Mouse (Mus musculus) A20 (cell line): ENCODE results near the gene BC004004.
"Not testable (repeated sequence)": the region's sequence is repeated elsewhere in the genome, so short reads cannot be mapped to it uniquely, and the experiment has no call there.

Source experiments
- DNase-seq: peaks from one replicate; pipeline ENCODE4 v3.0.0-alpha.2; 2011; ENCODE audit warnings: low read depth, low spot score

BC004004 gene

DNA sequence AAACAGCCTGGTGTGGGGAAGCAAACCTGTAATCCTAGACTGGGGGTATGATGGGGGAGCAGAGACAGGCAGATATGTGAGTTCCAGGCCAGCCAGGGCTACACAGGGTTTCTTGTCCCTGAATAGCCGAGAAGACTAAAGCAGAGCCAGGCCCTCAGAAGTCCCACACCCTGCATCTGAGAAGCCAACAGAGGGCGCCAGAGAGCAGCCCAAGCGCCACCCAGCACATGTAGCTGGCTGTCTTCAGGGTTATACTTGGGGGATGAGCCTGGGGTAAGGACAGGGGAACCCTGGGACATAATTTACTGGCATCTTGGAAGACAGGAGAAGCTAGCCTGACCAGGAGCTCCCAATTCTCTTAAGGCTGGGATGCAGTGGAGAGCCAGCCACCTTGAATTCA, 9.1 kb upstream of the BC004004 start:
- peak; percentile 84 for DNase-seq

DNA sequence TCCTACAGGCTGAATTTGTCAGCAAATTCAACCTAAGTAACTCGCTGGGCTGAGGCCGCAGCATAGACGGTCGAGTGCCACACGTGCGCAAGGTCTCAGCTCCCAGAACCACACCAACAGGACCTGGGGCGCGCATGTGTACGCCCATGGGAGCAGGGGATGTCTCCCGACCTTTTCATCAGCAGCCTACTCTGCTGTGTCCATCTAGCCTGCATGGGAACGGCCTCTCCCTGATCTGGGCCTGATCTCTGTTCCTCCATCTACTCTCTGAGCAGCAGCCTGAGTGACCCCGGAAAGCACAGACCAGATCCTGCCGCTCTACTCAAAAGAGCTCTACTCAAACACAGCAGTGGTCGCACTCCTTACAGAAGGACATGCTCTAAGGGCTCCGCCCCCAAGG, 8.1 kb upstream of the BC004004 start:
- DNase-seq: no peak

DNA sequence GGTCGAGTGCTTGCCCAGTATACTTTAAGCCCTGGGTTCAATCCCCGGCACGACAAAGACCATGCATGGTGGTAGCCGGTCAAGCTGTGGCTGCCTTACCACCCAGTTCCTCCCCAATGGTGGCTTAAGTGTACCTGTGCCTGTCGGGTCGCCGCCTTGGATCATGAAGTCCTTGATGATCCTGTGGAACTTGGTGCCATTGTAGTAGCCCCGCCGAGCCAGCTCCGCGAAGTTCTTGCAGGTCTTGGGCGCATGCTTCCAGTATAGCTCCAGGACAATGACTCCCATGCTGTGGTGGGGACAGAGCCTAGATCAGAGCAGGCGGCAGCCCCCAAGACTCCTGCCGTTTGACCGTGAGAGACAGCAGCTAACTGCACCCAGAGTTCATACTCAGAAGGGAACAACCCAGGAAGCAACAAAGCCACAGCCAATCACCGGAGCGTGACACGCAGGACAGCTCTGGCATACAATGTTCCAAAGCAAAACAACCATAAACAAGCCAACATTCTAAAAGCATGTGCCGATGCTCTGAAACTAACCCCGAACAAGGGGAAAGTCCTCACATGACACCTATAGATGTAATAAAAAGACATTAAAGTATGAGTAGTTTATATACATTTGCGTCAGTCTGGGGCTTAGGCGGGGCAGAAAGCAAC, 6.9 kb upstream of the BC004004 start:
- peak; percentile 58 for DNase-seq

DNA sequence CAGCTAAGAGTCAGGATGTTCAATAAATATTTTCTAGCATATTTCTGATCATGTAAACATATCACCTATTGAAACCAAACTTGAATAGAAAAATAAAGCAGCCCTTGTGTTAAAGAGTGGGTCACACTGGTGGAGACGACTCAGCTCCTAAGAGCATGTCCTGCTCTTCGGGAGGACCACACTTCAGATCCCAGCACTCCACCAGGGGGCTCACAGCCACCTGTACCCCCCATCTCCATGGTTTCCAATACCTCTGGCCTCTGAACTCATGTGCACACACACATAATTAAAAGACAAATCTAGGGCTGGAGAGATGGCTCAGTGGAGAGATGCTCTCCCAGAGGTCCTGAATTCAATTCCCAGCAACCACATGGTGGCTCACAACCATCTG, 6.3 kb upstream of the BC004004 start:
- peak; percentile 74 for DNase-seq

DNA sequence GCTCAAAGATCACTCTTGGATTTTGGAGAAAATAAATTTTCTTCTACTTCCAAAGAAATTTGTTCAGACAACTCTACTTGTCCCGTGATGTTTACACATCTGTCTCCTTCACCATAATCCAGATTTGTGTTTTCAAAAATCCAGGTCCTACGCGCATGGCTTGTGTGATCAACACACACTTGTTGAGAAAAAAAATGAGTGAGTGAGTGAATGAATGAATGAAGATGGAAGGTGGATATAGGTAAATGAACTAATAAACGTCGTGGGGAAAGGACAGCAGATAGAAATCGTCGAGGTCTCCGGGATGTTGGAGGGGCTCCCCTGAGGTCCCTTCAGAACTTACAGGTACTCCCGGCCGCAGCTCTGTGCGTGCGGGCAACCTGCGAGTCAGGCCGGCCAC, 5.2 kb upstream of the BC004004 start:
- DNase-seq: no peak

DNA sequence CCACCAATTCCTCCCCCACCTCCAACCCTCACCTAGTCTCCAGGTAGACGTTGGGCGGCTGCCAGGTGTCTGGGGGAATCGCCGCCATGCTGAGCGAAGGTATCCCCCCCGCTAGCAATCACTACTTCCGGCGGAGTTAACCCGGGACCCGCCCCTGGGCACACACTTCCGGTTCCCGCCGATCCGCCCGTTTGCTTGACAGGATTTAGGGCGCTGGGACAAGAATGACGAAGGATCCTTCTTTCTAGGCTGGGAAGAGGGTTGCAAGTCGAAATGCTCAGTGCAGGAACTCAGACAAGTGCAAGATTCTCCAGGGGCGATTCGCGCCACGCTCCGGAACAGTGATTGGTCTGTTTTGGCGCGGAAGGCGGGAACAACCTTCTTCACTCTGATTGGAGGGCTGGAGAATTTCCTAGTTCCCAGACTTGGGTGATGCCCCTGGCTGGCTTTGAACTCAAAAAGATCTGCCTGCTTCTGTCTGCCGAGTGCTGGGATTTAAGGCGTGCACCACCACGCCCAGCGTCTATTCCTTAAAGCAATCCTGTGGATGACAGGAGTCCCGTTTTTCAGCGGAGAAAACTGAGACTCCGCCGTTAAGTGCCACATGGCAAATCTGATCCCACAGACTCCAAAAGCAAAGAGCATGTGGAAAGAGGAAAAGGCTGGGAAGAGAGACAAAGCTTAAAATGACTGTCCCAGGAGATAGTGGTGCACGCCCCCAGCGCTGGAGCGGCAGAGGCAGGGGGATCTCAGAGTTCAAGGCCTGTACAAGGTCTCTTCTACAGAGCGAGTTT, 4.6 kb upstream of the BC004004 start, which contains the start of gene Ppil1:
Ppil1 (minus strand) TSS at position 347 of the 794 bp plus-strand sequence.
- peak; percentile 94 for DNase-seq

DNA sequence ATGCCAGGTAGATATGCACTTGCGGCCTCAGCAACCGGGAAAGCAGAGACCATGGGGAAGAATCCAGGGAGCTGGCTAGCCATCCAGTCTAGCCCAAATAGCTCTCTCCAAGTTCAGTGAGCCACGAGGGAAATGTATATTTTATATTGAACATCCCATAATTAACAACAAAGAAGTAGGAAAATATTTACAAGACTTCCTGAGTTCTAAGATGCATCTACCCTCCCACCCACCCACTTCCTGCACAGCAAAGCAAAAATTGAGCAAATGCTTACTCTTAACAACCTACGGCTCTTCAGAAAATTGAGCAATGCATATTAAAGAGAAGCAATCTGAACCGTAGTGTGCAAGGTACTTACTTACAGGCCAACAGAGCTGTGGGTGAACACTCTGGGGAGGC, 3.8 kb upstream of the BC004004 start:
- DNase-seq: peak; percentile 66

DNA sequence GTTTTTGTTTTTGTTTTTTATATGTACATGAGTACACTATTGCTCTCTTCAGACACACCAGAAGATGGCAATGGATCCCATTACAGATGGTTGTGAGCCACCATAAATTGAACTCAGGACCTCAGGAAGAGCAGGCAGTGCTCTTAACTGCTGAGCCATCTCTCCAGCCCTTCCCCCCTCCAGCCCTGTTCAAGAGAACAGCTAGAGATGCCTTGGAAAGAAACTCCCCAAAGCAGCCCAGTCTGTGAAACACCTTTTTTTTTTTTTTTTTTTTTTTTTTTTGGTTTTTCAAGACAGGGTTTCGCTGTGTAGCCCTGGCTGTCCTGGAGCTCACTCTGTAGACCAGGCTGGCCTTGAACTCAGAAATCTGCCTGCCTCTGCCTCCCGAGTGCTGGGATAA, 1.5 kb upstream of the BC004004 start:
- DNase-seq: not testable (repeated sequence)

DNA sequence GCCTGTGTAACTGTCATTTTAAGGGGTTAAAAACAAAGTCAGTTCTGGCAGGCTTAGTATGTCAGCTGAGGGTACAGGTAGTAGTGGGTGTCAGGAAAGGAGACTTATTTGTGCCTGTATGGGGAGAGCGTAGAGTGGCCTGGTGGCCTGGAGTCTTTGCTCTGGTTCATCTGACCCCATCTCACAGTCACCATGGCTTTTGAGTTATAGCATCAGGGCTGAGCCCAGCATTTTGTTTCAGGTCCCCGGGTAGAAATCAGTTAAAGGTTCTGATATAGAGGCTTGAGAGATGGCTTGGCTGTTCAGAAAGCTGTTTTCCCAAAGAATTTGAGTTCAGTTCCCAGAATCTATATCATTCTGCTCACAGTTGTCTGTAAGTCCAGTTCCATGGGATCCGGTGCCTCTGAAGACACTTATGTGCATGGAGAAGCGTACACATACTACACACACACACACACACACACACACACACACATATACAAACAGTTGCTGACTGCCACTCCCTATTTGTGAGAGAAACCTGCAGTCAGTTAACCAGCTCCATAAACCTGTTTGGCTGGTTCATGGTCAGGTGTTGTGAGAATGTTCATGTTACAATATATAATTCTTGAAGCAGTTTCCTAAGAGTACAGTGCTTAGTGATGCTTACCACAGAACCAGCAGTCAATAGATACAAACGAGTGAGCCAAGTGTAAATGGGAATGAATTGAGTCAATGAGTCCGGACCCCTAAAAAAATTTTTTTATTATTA, 482 bp upstream of the BC004004 start:
- DNase-seq: no peak

DNA sequence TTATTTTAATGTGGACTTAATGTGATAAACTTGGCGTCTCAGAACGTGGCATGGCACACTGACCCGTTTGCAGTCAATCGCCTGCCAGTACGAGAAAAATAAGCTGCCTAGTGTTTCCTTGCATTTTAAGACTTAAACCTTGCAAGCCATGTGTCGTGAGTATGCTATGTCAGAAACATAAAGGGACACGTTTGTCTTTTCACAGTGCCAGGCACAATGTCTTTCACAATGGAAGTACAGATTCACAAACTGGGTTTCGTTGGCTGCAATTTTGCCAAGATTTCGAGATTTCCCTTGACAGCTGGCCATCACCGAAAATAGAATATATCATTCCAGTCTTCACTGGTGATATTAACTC, 740 bp downstream of the BC004004 start:
- no peak for DNase-seq

DNA sequence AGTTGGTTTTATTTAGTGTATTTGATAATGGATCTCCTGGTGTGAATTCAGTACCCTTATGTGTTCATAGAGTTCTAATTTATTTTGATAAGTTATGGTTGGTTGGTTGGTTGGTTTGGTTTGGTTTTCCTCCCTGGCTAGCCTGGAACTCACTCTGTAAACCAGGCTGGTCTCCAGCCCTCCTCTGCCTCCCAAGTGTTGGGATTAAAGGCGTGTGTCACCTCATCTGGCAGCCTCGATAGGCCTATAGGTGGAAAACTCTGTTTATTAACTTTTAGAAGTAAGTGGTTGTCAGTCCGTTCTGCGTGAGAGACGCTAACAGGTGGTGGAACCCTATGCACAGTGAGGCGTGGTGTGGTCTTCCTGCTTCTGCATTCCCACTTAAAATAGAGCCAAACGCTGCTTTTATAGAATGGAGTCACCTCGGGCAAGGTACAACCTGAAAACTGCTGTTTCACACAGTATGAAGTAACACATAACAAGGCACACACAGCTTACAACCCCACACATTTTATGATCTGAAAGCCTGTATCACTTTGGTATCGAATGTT, 1.6 kb downstream of the BC004004 start:
- DNase-seq: peak; percentile 82

DNA sequence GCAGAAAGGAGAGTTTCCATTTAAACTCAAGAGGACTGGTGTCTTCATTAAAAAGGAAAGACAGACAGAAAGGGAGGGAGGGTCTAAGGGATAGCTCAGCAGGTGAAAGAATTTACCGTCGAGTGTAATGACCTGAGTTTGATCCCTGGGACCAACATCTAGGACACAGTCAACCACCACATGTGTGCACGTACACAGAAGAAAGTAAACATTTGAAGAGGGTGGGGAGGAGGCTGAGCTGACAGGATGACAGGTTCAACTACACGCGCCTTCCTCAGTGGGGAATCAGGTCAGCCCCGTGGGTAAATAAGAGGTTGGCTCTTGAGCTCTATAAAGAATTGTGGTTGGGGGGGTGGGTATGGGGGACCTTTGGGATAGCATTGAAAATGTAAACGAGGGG, 4.6 kb downstream of the BC004004 start:
- DNase-seq: no peak

DNA sequence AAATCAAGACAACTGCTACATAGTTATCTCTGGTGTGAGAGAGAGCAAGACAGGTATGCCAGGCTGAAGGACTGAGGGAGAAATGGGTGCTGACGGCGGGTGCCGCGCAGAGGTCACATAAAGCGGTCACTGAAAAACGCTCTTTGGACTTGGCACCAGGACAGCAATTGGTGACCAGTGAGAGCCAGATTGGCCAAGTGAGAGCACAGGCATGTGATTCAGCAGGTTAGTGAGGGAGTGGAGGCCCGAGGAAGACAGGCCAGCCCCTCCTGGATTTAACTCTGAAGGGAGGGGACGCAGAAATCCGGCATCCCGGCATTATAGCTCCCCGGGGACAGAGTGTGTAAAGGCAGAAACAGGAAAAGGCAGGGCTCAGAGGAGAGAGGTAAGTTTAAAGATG, 5.3 kb downstream of the BC004004 start:
- DNase-seq: no peak

DNA sequence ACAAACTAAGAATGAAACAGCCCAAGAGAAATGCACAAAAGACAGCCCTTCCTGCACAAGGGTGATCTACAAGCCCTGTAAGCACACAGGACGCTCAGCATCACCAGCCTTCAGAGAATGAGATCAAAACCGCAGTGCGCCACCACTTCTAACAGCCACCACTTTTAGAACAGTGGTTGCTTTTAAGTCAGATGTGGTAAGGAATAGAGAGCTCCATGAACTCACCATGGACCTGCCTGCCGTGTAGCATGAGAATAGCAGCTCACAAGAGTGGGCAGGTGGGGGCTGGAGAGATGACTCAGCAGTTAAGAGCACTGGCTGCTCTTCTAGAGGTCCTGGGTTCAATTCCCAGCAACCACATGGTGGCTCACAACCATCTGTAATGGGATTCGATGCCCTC, 11.8 kb downstream of the BC004004 start:
- DNase-seq: no peak

DNA sequence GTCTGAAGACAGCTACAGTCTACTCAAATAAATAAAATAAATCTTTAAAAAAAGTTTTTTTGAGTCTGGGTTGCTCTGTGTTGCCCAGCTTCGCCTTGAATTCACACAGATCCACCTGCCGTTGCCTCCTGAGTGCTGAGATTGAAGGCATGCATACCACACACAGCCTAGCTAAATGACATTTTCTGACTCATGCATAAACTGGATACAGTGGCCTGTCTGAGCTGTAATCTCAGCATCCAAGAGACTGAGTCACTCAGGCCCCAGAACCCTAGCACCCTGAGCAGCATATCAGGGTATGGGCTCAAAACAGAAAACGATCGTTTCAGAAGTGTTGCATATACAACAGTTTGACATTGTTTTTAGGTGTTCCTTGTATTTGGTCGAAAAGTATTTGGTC, 13.0 kb downstream of the BC004004 start:
- no peak for DNase-seq

DNA sequence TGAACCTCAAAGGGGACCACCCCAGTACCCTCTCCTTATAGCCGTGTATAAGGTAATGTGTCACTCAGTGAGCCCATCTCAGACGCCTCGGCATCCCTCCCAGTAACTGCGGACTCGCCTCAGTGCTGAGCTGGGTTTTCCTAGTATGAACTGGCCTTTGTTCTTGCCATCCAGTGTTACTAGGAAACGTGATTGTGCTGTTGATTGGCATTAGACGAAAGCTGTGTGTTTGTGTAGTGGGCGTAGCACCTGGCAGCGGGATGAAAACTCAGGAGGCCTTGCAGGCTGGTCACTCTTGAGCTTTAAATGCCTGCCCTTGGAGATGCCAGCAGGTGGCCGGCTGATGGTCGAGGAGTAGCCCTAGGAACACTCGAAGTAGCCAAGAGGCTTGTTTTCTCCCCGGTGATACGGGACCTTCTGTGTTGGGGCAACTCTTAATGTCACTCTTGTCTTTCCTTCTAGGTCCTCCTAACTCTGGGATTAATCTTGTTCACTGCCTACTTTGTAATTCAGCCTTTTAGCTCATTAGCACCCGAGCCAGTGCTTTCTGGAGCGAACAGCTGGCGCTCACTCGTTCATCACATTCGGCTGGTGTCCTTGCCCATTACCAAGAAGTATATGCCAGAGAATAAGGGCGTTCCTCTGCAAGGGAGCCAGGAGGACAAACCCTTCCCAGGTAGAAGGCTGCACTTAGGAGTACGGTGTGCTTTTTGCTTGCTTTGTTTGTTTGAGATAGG, 13.8 kb downstream of the BC004004 start:
- no peak for DNase-seq

DNA sequence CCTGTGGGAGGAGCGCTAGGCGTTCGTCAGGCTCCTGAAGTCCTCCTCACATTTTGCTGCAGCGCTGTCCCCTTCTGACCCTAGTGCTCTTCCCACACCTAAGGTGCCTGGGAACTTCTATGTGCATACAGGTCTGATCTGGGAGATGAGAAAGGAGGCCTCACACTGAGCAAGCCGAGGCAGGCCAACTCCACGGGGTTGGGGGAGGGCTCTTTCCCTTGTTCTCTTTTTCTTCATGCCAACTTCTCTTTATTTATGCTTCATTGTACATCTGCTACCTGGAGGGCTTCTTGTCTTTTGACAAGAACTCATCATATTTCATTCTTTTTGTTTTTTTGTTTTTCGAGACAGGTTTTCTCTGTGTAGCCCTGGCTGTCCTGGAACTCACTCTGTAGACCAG, 23.2 kb downstream of the BC004004 start:
- peak; percentile 39 for DNase-seq

DNA sequence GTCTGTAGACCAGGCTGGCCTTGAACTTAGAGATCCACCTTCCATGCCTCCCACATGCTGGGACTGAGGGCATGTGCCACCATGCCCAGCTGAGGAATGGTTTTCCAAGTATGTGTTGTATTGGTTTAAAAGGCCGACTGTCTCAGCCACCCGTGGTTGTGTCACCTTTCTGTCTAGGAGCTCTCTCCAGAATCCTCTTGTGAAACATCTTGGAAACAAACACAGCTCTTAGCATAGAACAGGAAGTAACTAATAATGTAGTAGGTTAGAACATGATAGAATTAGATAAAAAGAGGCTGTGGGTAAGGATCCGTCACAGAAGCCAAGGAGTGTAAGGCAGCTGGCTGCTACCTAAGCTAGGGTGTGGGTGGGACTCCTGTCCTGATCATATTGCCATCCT, 24.4 kb downstream of the BC004004 start:
- no peak for DNase-seq

DNA sequence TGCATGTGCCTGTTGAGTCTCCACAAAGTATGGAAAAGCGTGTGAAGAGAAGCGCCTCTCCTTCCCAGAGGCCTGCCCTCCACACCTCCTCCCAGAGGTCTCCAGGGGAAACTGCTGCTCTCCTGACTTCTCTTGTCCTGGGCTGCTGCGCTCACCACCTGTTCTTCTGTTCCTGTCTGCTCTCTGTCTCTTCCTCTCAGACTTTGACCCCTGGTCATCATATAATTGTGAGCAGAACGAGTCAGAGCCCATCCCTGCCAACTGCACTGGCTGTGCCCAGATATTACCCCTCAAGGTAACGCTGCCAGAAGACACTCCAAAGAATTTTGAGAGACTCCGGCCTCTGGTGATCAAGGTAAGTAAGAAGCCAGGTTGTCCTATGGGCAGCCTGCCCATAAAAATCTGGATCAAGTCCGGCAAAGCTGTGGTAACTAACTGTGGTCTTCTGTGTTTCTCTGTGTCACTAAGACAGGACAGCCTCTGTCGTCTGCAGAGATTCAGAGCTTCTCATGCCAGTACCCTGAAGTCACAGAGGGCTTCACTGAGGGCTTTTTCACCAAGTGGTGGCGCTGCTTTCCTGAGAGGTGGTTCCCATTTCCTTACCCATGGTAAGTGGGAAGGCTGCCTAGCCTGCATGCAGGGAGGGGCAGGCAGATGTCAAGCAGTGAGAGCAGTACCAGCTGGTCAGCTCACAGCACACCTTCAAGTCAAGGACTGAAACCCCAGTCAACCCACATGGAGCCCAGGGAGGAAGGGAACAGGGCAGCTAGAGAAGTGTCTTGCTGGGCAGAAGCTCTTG, 25.4 kb downstream of the BC004004 start:
- no peak for DNase-seq

DNA sequence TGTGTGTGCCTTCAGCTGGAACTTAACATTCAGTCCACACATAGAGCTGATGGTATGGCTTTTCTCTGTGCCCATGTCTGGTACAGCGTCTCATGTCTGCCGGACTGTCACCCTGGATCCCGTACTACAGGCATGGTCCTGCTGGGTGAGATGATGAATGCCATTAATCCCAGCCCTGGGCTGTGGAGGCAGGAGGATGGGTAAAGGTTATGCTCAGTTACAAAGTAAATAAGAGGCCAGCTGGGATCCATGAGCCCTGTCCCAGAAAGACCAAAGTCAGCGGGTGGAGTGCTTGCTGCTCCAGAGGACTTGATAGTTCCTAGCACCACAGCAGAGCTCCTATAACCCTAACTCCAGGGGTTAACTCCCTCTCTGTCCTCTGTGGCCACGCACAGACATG, 27.2 kb downstream of the BC004004 start:
- DNase-seq: no peak

DNA sequence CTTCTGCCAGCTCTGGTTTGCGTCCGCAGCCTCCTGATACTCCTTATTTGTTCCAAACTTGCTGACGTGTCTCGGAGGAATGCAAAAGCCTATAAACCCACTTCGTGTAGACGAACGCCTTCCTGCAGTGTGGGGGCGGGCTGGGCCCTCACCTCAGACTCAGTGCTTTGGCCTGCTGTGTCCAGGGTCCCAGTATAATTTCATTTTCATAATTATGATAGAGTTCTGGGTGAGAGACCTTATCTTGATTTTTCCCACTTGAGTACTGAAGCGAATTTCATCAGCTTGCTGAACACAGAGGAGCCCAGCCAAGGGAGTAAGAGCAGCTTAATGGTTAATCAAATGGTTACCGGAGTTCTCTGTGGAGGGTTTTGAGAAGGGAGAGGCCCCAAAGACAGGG, 28.7 kb downstream of the BC004004 start:
- no peak for DNase-seq
